19 mouse cellular contexts compared by ENCODE assay signal in genomic region chr10:43624791-43625398, GRCm38 (mm10). TPM values are rescaled to one million over a fixed set of nuclear protein-coding genes. Genes with fewer than 3 reads are reported as not detected.
A peak's percentile ranks its signal among the peaks of the same experiment; 100 is the strongest.
DNase-seq lines count a peak whose midpoint lies in the region; ATAC-seq lines count a peak whose summit lies in the region.
"Had no signal": no experiment of that assay in that cellular context is flagged by ENCODE, and none has a peak within 500 bp of the region (broad histone marks: within the 10 kb centered on the region; RNA-seq: fewer than 3 reads in every experiment).

No protein-coding gene starts in this region.

- peak; percentile 51 for DNase-seq in heart, adult 11 months
- no peak for DNase-seq in heart, adult 18-20 months
- DNase-seq in right cerebral cortex, postnatal 10 days (ENCODE audit: low spot score in 2 of 2): peak; percentile 48 to 75
- DNase-seq in right cerebral cortex, postnatal 36 days (ENCODE audit: low spot score in 2 of 2): no peak
- no peak for DNase-seq in liver, embryonic 11.5 days (ENCODE audit: low spot score)
- DNase-seq in adrenal gland, adult 2 months: no peak
- DNase-seq in adrenal gland, postnatal 10 days: no peak
- DNase-seq: adrenal gland, postnatal 36 days; B cell, adult 2 months; cerebellum, adult 11-12 months; gastrocnemius, postnatal 25 days; lung, adult 2 months; retina, postnatal 1 day; thymus, adult 18-20 months had no signal

- H3K9ac ChIP-seq in liver, embryonic 11.5 days (ENCODE audit: low read depth, low read length): no peak overlapping the region
- no peak overlapping the region for H3K9ac ChIP-seq in intestine, embryonic 15.5 days
- H3K9ac ChIP-seq: embryonic facial prominence, embryonic 15.5 days; hindbrain, embryonic 13.5 days; kidney, embryonic 15.5 days had no signal

- 78% methylated on average over 2 of the region's 2 CpGs for WGBS in liver, embryonic 11.5 days
- WGBS in intestine, embryonic 15.5 days: 64% methylated on average over 2 of the region's 2 CpGs

- H3K27ac ChIP-seq in liver, embryonic 11.5 days (ENCODE audit: low read depth, low read length): 0 out of 2 replicates have a peak overlapping the region, but pooled peaks have one; percentile 40
- H3K27ac ChIP-seq in intestine, embryonic 15.5 days: no peak overlapping the region
- H3K27ac ChIP-seq: embryonic facial prominence, embryonic 15.5 days; kidney, embryonic 15.5 days had no signal

- no peaks in the 10 kb centered on the region for H3K27me3 ChIP-seq in liver, embryonic 11.5 days (replicated peaks; ENCODE audit: control insufficient read depth, insufficient read depth, low read length)
- H3K27me3 ChIP-seq in intestine, embryonic 15.5 days (replicated peaks): no peaks in the 10 kb centered on the region
- H3K27me3 ChIP-seq: embryonic facial prominence, embryonic 15.5 days; hindbrain, embryonic 13.5 days; kidney, embryonic 15.5 days had no signal

- peaks cover 6% of the 10 kb centered on the region; the same call in 1 of the 2 replicates for H3K9me3 ChIP-seq in liver, embryonic 11.5 days (ENCODE audit: control insufficient read depth, low read length)
- no peaks in the 10 kb centered on the region for H3K9me3 ChIP-seq in intestine, embryonic 15.5 days
- H3K9me3 ChIP-seq: embryonic facial prominence, embryonic 15.5 days; hindbrain, embryonic 13.5 days had no signal

- ATAC-seq in liver, embryonic 11.5 days (replicated peaks; ENCODE audit: low FRiP score): no peak
- no peak for ATAC-seq in intestine, embryonic 15.5 days

- H3K4me1 ChIP-seq in liver, embryonic 11.5 days (replicated peaks; ENCODE audit: control insufficient read depth, insufficient read depth, low read length): peaks cover 9% of the 10 kb centered on the region
- no peaks in the 10 kb centered on the region for H3K4me1 ChIP-seq in intestine, embryonic 15.5 days (replicated peaks)

- H3K4me3 ChIP-seq in liver, embryonic 11.5 days (ENCODE audit: low read depth, low read length): no peak overlapping the region
- H3K4me3 ChIP-seq in intestine, embryonic 15.5 days (replicated peaks): no peak overlapping the region
- H3K4me3 ChIP-seq: embryonic facial prominence, embryonic 15.5 days; hindbrain, embryonic 13.5 days; kidney, embryonic 15.5 days; megakaryocyte, embryonic 14.5 days had no signal

- H3K4me2 ChIP-seq in liver, embryonic 11.5 days: no peak overlapping the region
- H3K4me2 ChIP-seq in intestine, embryonic 15.5 days (replicated peaks): no peak overlapping the region
- H3K4me2 ChIP-seq: embryonic facial prominence, embryonic 15.5 days; hindbrain, embryonic 13.5 days; kidney, embryonic 15.5 days had no signal

- H3K36me3 ChIP-seq in liver, embryonic 11.5 days (ENCODE audit: control insufficient read depth, insufficient read depth, low read length): no peaks in the 10 kb centered on the region
- H3K36me3 ChIP-seq in intestine, embryonic 15.5 days: no peaks in the 10 kb centered on the region
- H3K36me3 ChIP-seq: embryonic facial prominence, embryonic 15.5 days; hindbrain, embryonic 13.5 days; kidney, embryonic 15.5 days had no signal

RNA-seq across cellular contexts. Expression of gene Cd24a, which starts 46.8 kb away (rescaled TPM):
- total RNA-seq in heart, adult 18-20 months (2021): 10 to 100 TPM in 1 of 2 experiments, 1 to 10 TPM in 1; 5.1 to 11.5 TPM
- polyA plus RNA-seq in liver, embryonic 11.5 days (2014; fragmentation: Nextera tagmentation; extraction: Ambion mirVana): 420 and 459 TPM in 2 replicates
- 189 and 204 TPM in 2 replicates for polyA plus RNA-seq in intestine, embryonic 15.5 days (2015; fragmentation: Nextera tagmentation; extraction: Ambion mirVana)
- total RNA-seq in adrenal gland, adult 2 months (2021): 10 to 100 TPM; 24.6 to 44.7 TPM
- polyA plus RNA-seq in adrenal gland, adult 2 months (2012; rRNA removed): 12.3 and 16.5 TPM in 2 replicates
- 10 to 100 TPM; 59.7 to 91.7 TPM for total RNA-seq in adrenal gland, postnatal 10 days (2021)

Comparison
In these comparisons a context has a peak if more than half of its experiments do, and no peak if none do; other contexts are left out.
1. DNase-seq: peak in heart, adult 11 months (single experiment) and right cerebral cortex, postnatal 10 days (2 of 2); none in heart, adult 18-20 months (0 of 2), right cerebral cortex, postnatal 36 days (0 of 2), liver, embryonic 11.5 days (single experiment), adrenal gland, adult 2 months (single experiment) and adrenal gland, postnatal 10 days (single experiment).